Mouse (Mus musculus) bone marrow, adult 2 months (tissue): ENCODE measurements around the gene Chrna1. TPM values are rescaled to one million over a fixed set of nuclear protein-coding genes. Genes with fewer than 3 reads are reported as not detected.

ENCODE experiments used
- H3K27ac ChIP-seq: fragments of 200-500 bp; 2 replicates; pipeline ENCODE4 v1.5.1; 2012; ENCODE audit warnings: low read depth, mild to moderate bottlenecking, control low read depth, inconsistent platforms, low read length; ENCODE audit not compliant: control insufficient read depth, poor library complexity, insufficient read depth
- H3K4me1 ChIP-seq: fragments of 200-500 bp; 2 replicates; pipeline ENCODE4 v1.6.1; 2011; ENCODE audit warnings: low read length; ENCODE audit not compliant: control insufficient read depth, insufficient read depth
- H3K4me3 ChIP-seq: fragments of 200-500 bp; replicated peaks from 2 replicates; pipeline ENCODE3; 2011; ENCODE audit warnings: mild to moderate bottlenecking, low read depth, low read length, control low read depth; ENCODE audit not compliant: control insufficient read depth
- CTCF ChIP-seq: fragments of 200-500 bp; IDR thresholded peaks from 2 replicates; pipeline ENCODE4 v1.5.1; 2011; ENCODE audit warnings: low read length, control low read depth; ENCODE audit not compliant: control insufficient read depth, insufficient read depth
- POLR2A ChIP-seq: fragments of 200-500 bp; IDR thresholded peaks from 2 replicates; pipeline ENCODE4 v1.6.1; 2011; ENCODE audit warnings: low read depth, mild to moderate bottlenecking, control low read depth, low read length, borderline replicate concordance; ENCODE audit not compliant: control insufficient read depth
- WGBS: fragments of 180-500 bp; shearing (Covaris S2); methylation state at CpG from one replicate; pipeline ENCODE4 v1.1.7; 2018; 5-methylcytosine and 5-hydroxymethylcytosine counted together
- polyA plus RNA-seq: library from polyadenylated mRNA; stranded (reverse); fragments of >200 nt; gene quantifications from 2 replicates; pipeline ENCODE4 v1.2.4, GENCODE M21; 2011; ENCODE audit warnings: low replicate concordance; ENCODE audit not compliant: missing spikeins, insufficient read depth, insufficient read length

Chrna1 gene
- polyA plus RNA-seq, 1 experiment, result not detected

- TF ChIP-seq CTCF, result no peak
- TF ChIP-seq POLR2A, result no peak
- WGBS, result 28% methylated on average over 4 of the region's 4 CpGs
- H3K4me1 ChIP-seq, result peaks cover 3% of the 10 kb centered on the region
These were observed 32.9 kb downstream of the Chrna1 start for GRCm38 (mm10) chr2:73547256-73547655.

DNA sequence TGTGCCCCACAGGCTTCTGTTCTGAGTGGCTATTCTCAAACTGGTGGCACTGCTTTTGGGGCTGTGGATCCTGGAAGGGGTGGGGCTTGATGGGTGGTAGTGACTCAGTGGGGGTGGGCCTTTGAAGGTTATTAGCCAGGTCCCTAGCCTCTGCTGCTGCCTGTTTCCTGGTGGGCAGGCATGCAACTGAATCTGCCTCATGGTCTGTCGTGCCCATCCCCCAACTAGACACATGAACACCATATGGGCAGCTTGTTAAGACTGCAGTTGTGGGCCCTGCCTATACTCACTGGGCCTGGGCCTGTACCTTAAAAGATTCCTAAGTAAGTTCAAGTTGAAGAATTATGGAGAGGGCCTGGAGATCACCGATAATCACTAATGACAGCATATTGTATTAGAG, 34.6 kb downstream of the Chrna1 start:
- WGBS, result 76% methylated on average over 2 of the region's 2 CpGs
- H3K4me1 ChIP-seq, result peaks cover 4% of the 10 kb centered on the region
- TF ChIP-seq CTCF, result no peak
- no peak for TF ChIP-seq POLR2A
- H3K4me3 ChIP-seq, result no peak overlapping the region
- H3K27ac ChIP-seq, result no peak overlapping the region

More at GRCm38 (mm10) chr2:73547256-73547655, 32.9 kb downstream of the Chrna1 start:
- no peak overlapping the region for H3K27ac ChIP-seq
- H3K4me3 ChIP-seq, result no peak overlapping the region

GRCm38 (mm10) chr2:73540450-73541162, 39.5 kb downstream of the Chrna1 start:
- no peak for TF ChIP-seq POLR2A
- Histone ChIP-seq H3K27ac (peak overlapping the region; percentile 67; the same call in 1 of the 2 replicates), H3K4me3 (peak overlapping the region; percentile 58), H3K4me1 (peaks cover 2% of the 10 kb centered on the region)
- 5% methylated on average over 16 of the region's 16 CpGs for WGBS

GRCm38 (mm10) chr2:73539697-73540096, 40.4 kb downstream of the Chrna1 start:
- 11% methylated on average over 1 of the region's 1 CpGs for WGBS
- Histone ChIP-seq H3K4me3 (no peak overlapping the region), H3K4me1 (peaks cover 2% of the 10 kb centered on the region), H3K27ac (no peak overlapping the region)
- TF ChIP-seq POLR2A, result no peak
- no peak for TF ChIP-seq CTCF

- Histone ChIP-seq H3K27ac (no peak overlapping the region), H3K4me1 (peaks cover 2% of the 10 kb centered on the region), H3K4me3 (no peak overlapping the region)
- TF ChIP-seq POLR2A, result no peak
- no peak for TF ChIP-seq CTCF
- WGBS, result 78% methylated on average over 3 of the region's 3 CpGs
These were observed 41.0 kb downstream of the Chrna1 start for GRCm38 (mm10) chr2:73539141-73539540.

DNA sequence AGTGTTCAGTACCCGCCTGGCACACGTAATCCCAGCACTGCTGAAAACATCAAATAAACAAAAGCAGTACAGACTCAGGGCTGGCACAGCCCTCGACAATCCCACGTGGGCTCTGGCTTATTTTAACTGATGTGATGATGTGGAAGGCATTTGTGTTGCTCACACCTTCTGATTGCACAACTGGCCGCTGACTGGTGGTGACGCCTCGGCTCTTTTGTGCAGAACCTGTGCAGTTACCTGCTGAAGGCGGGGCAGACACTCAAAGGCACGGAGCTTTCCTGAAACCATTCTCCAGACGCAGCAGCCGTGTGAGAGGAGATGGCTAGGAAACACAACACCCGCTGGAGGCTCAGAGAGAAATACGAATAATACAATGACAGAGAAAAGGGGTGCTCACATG, 41.5 kb downstream of the Chrna1 start:
- Histone ChIP-seq H3K4me1 (peaks cover 2% of the 10 kb centered on the region), H3K4me3 (no peak overlapping the region), H3K27ac (no peak overlapping the region)
- TF ChIP-seq POLR2A (no peak), CTCF (no peak)
- WGBS, result 67% methylated on average over 13 of the region's 13 CpGs

GRCm38 (mm10) chr2:73536091-73536783, 43.9 kb downstream of the Chrna1 start:
- peaks cover 2% of the 10 kb centered on the region for H3K4me1 ChIP-seq
- TF ChIP-seq POLR2A (no peak), CTCF (no peak)
- no peak overlapping the region for H3K27ac ChIP-seq
- H3K4me3 ChIP-seq, result no peak overlapping the region
- whole genome bisulfite sequencing, result 41% methylated on average over 15 of the region's 15 CpGs

DNA sequence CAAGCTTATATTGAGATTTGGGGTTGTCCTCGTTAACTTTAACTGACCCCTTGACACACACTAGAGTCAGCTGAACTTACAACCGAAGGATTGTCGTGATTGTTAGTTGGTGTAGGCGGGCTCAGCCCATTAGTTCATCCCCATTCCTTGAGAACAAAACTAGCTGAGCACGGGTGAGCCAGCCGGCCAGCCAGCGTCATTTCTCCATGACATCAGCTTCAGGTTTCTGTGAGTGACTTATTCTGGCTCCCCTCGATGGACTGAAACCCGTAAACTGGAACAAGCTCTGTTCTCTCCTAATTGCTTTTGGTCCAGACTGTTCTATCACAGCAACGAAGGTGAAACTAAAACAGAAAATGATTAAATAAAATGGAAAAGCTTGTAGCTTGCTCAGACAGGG, 45.4 kb downstream of the Chrna1 start:
- 83% methylated on average over 10 of the region's 10 CpGs for WGBS
- H3K4me1 ChIP-seq, result no peaks in the 10 kb centered on the region; the same call in none of the 2 replicates
- TF ChIP-seq POLR2A, result no peak
- no peak for TF ChIP-seq CTCF
- H3K4me3 ChIP-seq, result no peak overlapping the region
- no peak overlapping the region for H3K27ac ChIP-seq
